Mouse (Mus musculus): Measurements from ENCODE around the gene Adgra3. TPM values are rescaled to one million over a fixed set of nuclear protein-coding genes. Genes with fewer than 3 reads are reported as not detected.

Adgra3 gene
- total RNA-seq, 4 experiments from 2014 or later: 12.8 to 24.2 (median 22.4) TPM

- DNase-seq (ENCODE audit: low spot score in 2 of 2): no peak
Measured at GRCm38 (mm10) chr5:50032332-50032731, 26.5 kb downstream of the Adgra3 start.

GRCm38 (mm10) chr5:50031763-50032272 lies 27.0 kb downstream of the Adgra3 start:
- no peak for DNase-seq (ENCODE audit: low spot score in 2 of 2)

GRCm38 (mm10) chr5:50031288-50031687 lies 27.5 kb downstream of the Adgra3 start:
- no peak for DNase-seq (ENCODE audit: low spot score in 2 of 2)

- no peak for DNase-seq (ENCODE audit: low spot score in 2 of 2)
Measured at GRCm38 (mm10) chr5:50029662-50030061, 29.1 kb downstream of the Adgra3 start.

- no peak for DNase-seq (ENCODE audit: low spot score in 2 of 2)
Measured at GRCm38 (mm10) chr5:50027561-50027960, 31.2 kb downstream of the Adgra3 start.

- DNase-seq (ENCODE audit: low spot score in 2 of 2): no peak
Measured at GRCm38 (mm10) chr5:50027001-50027400, 31.8 kb downstream of the Adgra3 start.

GRCm38 (mm10) chr5:50026148-50026547 lies 32.7 kb downstream of the Adgra3 start:
- DNase-seq (ENCODE audit: low spot score in 2 of 2): no peak

- no peak for DNase-seq (ENCODE audit: low spot score in 2 of 2)
Measured at GRCm38 (mm10) chr5:50024097-50024496, 34.7 kb downstream of the Adgra3 start.

GRCm38 (mm10) chr5:50015987-50016587 lies 42.7 kb downstream of the Adgra3 start:
- DNase-seq (ENCODE audit: low spot score in 2 of 2): no peak

- no peak for DNase-seq (ENCODE audit: low spot score in 2 of 2)
Measured at GRCm38 (mm10) chr5:50015147-50015697, 43.6 kb downstream of the Adgra3 start.

- DNase-seq (ENCODE audit: low spot score in 2 of 2): no peak
Measured at GRCm38 (mm10) chr5:50014658-50015057, 44.1 kb downstream of the Adgra3 start.

- no peak for DNase-seq (ENCODE audit: low spot score in 2 of 2)
Measured at GRCm38 (mm10) chr5:50013965-50014364, 44.8 kb downstream of the Adgra3 start.

- no peak for DNase-seq (ENCODE audit: low spot score in 2 of 2)
Measured at GRCm38 (mm10) chr5:50008841-50009240, 50.0 kb downstream of the Adgra3 start.

GRCm38 (mm10) chr5:50006915-50007658 lies 51.7 kb downstream of the Adgra3 start:
- no peak for DNase-seq (ENCODE audit: low spot score in 2 of 2)

GRCm38 (mm10) chr5:50002269-50002668 lies 56.5 kb downstream of the Adgra3 start:
- no peak for DNase-seq (ENCODE audit: low spot score in 2 of 2)

GRCm38 (mm10) chr5:49999764-50000163 lies 59.0 kb downstream of the Adgra3 start:
- no peak for DNase-seq (ENCODE audit: low spot score in 2 of 2)

- no peak for DNase-seq (ENCODE audit: low spot score in 2 of 2)
Measured at GRCm38 (mm10) chr5:49997019-49997418, 61.8 kb downstream of the Adgra3 start.

GRCm38 (mm10) chr5:49996457-49996856 lies 62.3 kb downstream of the Adgra3 start:
- DNase-seq (ENCODE audit: low spot score in 2 of 2): peak in 1 of 2 experiments; percentile 45

- no peak for DNase-seq (ENCODE audit: low spot score in 2 of 2)
Measured at GRCm38 (mm10) chr5:49990737-49991323, 68.0 kb downstream of the Adgra3 start.

GRCm38 (mm10) chr5:49988015-49988798 lies 70.6 kb downstream of the Adgra3 start:
- DNase-seq (ENCODE audit: low spot score in 2 of 2): peak in 1 of 2 experiments; percentile 25

- no peak for DNase-seq (ENCODE audit: low spot score in 2 of 2)
Measured at GRCm38 (mm10) chr5:49980727-49981126, 78.1 kb downstream of the Adgra3 start.

Data from left cerebral cortex, adult 8-10 months (tissue).